Comparison of ENCODE assay signal across 8 mouse cellular contexts in genomic region chr1:87245929-87246815, GRCm38 (mm10). TPM values are rescaled to one million over a fixed set of nuclear protein-coding genes. Genes with fewer than 3 reads are reported as not detected.
DNase-seq lines count a peak whose midpoint lies in the region; ATAC-seq and TF ChIP-seq lines count a peak whose summit lies in the region.

No protein-coding gene starts in this region.

- 31% methylated on average over 22 of the region's 22 CpGs for WGBS in forebrain, embryonic 14.5 days
- 25% methylated on average over 22 of the region's 22 CpGs for WGBS in liver, postnatal 0 days (ENCODE audit: insufficient replicate concordance)

- no peak for TF ChIP-seq EP300 in ES-Bruce4 (IDR thresholded peaks at IDR 0.05; ENCODE audit: insufficient read depth, low read depth, low read length)
- no peak for TF ChIP-seq EP300 in liver, postnatal 0 days (IDR thresholded peaks at IDR 0.05; ENCODE audit: low read depth)

- no peak for TF ChIP-seq POLR2A in ES-Bruce4 (IDR thresholded peaks at IDR 0.05; ENCODE audit: insufficient read depth, low read length)

- H3K4me3 ChIP-seq in ES-Bruce4 (ENCODE audit: low read depth, low read length): peak overlapping the region; percentile 35
- H3K4me3 ChIP-seq in forebrain, embryonic 14.5 days (ENCODE audit: low read depth, low read length): no peak overlapping the region
- H3K4me3 ChIP-seq in liver, postnatal 0 days (ENCODE audit: low read depth, low read length): no peak overlapping the region

- H3K9me3 ChIP-seq in ES-Bruce4 (replicated peaks; ENCODE audit: control insufficient read depth, insufficient read depth, low read length, poor library complexity, severe bottlenecking): no peaks in the 10 kb centered on the region
- H3K9me3 ChIP-seq in forebrain, embryonic 14.5 days (replicated peaks; ENCODE audit: control insufficient read depth, low read length): no peaks in the 10 kb centered on the region
- no peaks in the 10 kb centered on the region for H3K9me3 ChIP-seq in liver, postnatal 0 days (ENCODE audit: low read length)

- no peak overlapping the region for H3K9ac ChIP-seq in ES-Bruce4 (ENCODE audit: low read depth, poor library complexity, severe bottlenecking)
- no peak overlapping the region for H3K9ac ChIP-seq in forebrain, embryonic 14.5 days (ENCODE audit: low read length)
- no peak overlapping the region for H3K9ac ChIP-seq in liver, postnatal 0 days (replicated peaks)

- peak; percentile 70 for ATAC-seq in cerebellum, adult (ENCODE audit: insufficient number of reproducible peaks, low FRiP score, low TSS enrichment)
- peak; percentile 90 for ATAC-seq in forebrain, embryonic 14.5 days
- ATAC-seq in liver, postnatal 0 days: peak; percentile 82
- ATAC-seq in neutrophil, adult 5-6 weeks (ENCODE audit: extremely low read depth, insufficient number of reproducible peaks, low FRiP score, poor library complexity, severe bottlenecking): peak; percentile 69

- peak overlapping the region; percentile 24; the same call in 1 of the 2 replicates for H3K4me2 ChIP-seq in forebrain, embryonic 14.5 days (ENCODE audit: low read length)
- peak overlapping the region; percentile 36; the same call in 1 of the 2 replicates for H3K4me2 ChIP-seq in liver, postnatal 0 days (ENCODE audit: low read depth, low read length)

- H3K4me1 ChIP-seq in ES-Bruce4 (ENCODE audit: control insufficient read depth, insufficient read depth, low read length): peaks cover 1% of the 10 kb centered on the region
- no peaks in the 10 kb centered on the region for H3K4me1 ChIP-seq in forebrain, embryonic 14.5 days (ENCODE audit: control insufficient read depth, insufficient read depth, low read length)
- H3K4me1 ChIP-seq in liver, postnatal 0 days (ENCODE audit: insufficient read depth): peaks cover 6% of the 10 kb centered on the region

- TF ChIP-seq CTCF in ES-Bruce4 (IDR thresholded peaks at IDR 0.05; ENCODE audit: low read depth, low read length): peak; percentile 96
- TF ChIP-seq CTCF in liver, postnatal 0 days (IDR thresholded peaks at IDR 0.05; ENCODE audit: low read depth): peak; percentile 93

- intact Hi-C loops in heart, postnatal 14 days (cut with DNase I): loop anchor here (2.0 to 5.0 kb wide), 3 partner anchors 47 to 171 kb away; no protein-coding TSS in a partner anchor

- peak; percentile 79 for DNase-seq in forebrain, embryonic 14.5 days (ENCODE audit: low spot score)
- DNase-seq in heart, postnatal 14 days: peak; percentile 75 to 87
- peak; percentile 76 for DNase-seq in layer of hippocampus, adult 11-12 months (ENCODE audit: low spot score)
- DNase-seq in liver, postnatal 0 days: peak; percentile 82
- DNase-seq in thymus, adult 18-20 months: peak; percentile 41 to 42

- H3K27me3 ChIP-seq in ES-Bruce4 (ENCODE audit: control insufficient read depth, insufficient read depth, low read length, poor library complexity, severe bottlenecking): no peaks in the 10 kb centered on the region
- no peaks in the 10 kb centered on the region for H3K27me3 ChIP-seq in forebrain, embryonic 14.5 days (replicated peaks; ENCODE audit: control insufficient read depth, insufficient read depth, low read length)
- H3K27me3 ChIP-seq in liver, postnatal 0 days (ENCODE audit: insufficient read depth, low read length): no peaks in the 10 kb centered on the region

- H3K36me3 ChIP-seq in ES-Bruce4 (ENCODE audit: control insufficient read depth, insufficient read depth, low read length, poor library complexity, severe bottlenecking): no peaks in the 10 kb centered on the region
- H3K36me3 ChIP-seq in forebrain, embryonic 14.5 days (ENCODE audit: control insufficient read depth, insufficient read depth, low read length): no peaks in the 10 kb centered on the region
- no peaks in the 10 kb centered on the region for H3K36me3 ChIP-seq in liver, postnatal 0 days (replicated peaks; ENCODE audit: insufficient read depth, low read length)

- H3K27ac ChIP-seq in ES-Bruce4 (ENCODE audit: insufficient read depth, low read length): no peak overlapping the region
- no peak overlapping the region for H3K27ac ChIP-seq in forebrain, embryonic 14.5 days (ENCODE audit: low read depth, low read length)
- H3K27ac ChIP-seq in liver, postnatal 0 days (ENCODE audit: low read depth): no peak overlapping the region

RNA-seq across cellular contexts. Expression of gene Efhd1, which starts 18.0 kb away (rescaled TPM):
- polyA plus RNA-seq in ES-Bruce4 (2011; ENCODE audit: insufficient read depth, insufficient read length, low read depth, missing spikeins): 1.9 and 2.2 TPM in 2 replicates
- polyA plus RNA-seq in forebrain, embryonic 14.5 days (2014; fragmentation: Nextera tagmentation; extraction: Ambion mirVana): 0.48 and 0.68 TPM in 2 replicates
- 1 to 10 TPM; 4.2 to 4.6 TPM for total RNA-seq in heart, postnatal 14 days (2021)
- polyA plus RNA-seq in liver, postnatal 0 days (2015; fragmentation: Nextera tagmentation; extraction: Ambion mirVana): 0.24 and 0.26 TPM in 2 replicates
- 0.74 TPM in 1 of 2 replicates, not detected in the other for total RNA-seq in neutrophil, adult 5-6 weeks (2017)

RNA-seq across cellular contexts. Expression of gene Eif4e2, which starts 32.5 kb away (rescaled TPM):
- polyA plus RNA-seq in ES-Bruce4 (2011; ENCODE audit: insufficient read depth, insufficient read length, low read depth, missing spikeins): 191 and 201 TPM in 2 replicates
- polyA plus RNA-seq in forebrain, embryonic 14.5 days (2014; fragmentation: Nextera tagmentation; extraction: Ambion mirVana): 56.6 and 61.9 TPM in 2 replicates
- 10 to 100 TPM; 53.8 to 57.2 TPM for total RNA-seq in heart, postnatal 14 days (2021)
- polyA plus RNA-seq in liver, postnatal 0 days (2015; fragmentation: Nextera tagmentation; extraction: Ambion mirVana): 84.7 and 91.7 TPM in 2 replicates
- 111 and 118 TPM in 2 replicates for total RNA-seq in neutrophil, adult 5-6 weeks (2017)

RNA-seq across cellular contexts. Expression of gene Chrng, which starts 41.7 kb away (rescaled TPM):
- not detected in 2 replicates for polyA plus RNA-seq in ES-Bruce4 (2011; ENCODE audit: insufficient read depth, insufficient read length, low read depth, missing spikeins)
- polyA plus RNA-seq in forebrain, embryonic 14.5 days (2014; fragmentation: Nextera tagmentation; extraction: Ambion mirVana): not detected in 2 replicates
- not detected for total RNA-seq in heart, postnatal 14 days (2021)
- 0.19 TPM in 1 of 2 replicates, not detected in the other for polyA plus RNA-seq in liver, postnatal 0 days (2015; fragmentation: Nextera tagmentation; extraction: Ambion mirVana)
- 0.12 TPM in 1 of 2 replicates, not detected in the other for total RNA-seq in neutrophil, adult 5-6 weeks (2017)

RNA-seq across cellular contexts. Expression of gene Chrnd, which starts 55.8 kb away (rescaled TPM):
- polyA plus RNA-seq in ES-Bruce4 (2011; ENCODE audit: insufficient read depth, insufficient read length, low read depth, missing spikeins): not detected in 2 replicates
- not detected in 2 replicates for polyA plus RNA-seq in forebrain, embryonic 14.5 days (2014; fragmentation: Nextera tagmentation; extraction: Ambion mirVana)
- total RNA-seq in heart, postnatal 14 days (2021): not detected
- polyA plus RNA-seq in liver, postnatal 0 days (2015; fragmentation: Nextera tagmentation; extraction: Ambion mirVana): 0.04 TPM in 1 of 2 replicates, not detected in the other
- not detected in 2 replicates for total RNA-seq in neutrophil, adult 5-6 weeks (2017)
